Mouse (Mus musculus) kidney, adult 2 months (tissue): Measurements from ENCODE around the gene Adamts14. TPM values are rescaled to one million over a fixed set of nuclear protein-coding genes. Genes with fewer than 3 reads are reported as not detected.

Experiments
- DNase-seq: peaks from one replicate; pipeline ENCODE4 v3.0.0; 2021
- H3K27ac ChIP-seq: fragments of 200-500 bp; 2 replicates; pipeline ENCODE4 v1.5.1; 2012; ENCODE audit warnings: low read depth, low read length, control low read depth, inconsistent platforms; ENCODE audit not compliant: insufficient read depth
- H3K27me3 ChIP-seq: fragments of 200-500 bp; replicated peaks from 2 replicates; pipeline ENCODE4 v1.6.1; 2012; ENCODE audit warnings: mild to moderate bottlenecking, moderate library complexity, low read length, inconsistent platforms; ENCODE audit not compliant: control insufficient read depth, insufficient read depth
- H3K36me3 ChIP-seq: fragments of 200-500 bp; 2 replicates; pipeline ENCODE4 v1.6.1; 2012; ENCODE audit warnings: mild to moderate bottlenecking, moderate library complexity, low read length, inconsistent platforms; ENCODE audit not compliant: control insufficient read depth, insufficient read depth
- H3K4me1 ChIP-seq: fragments of 200-500 bp; 2 replicates; pipeline ENCODE4 v1.6.1; 2011; ENCODE audit warnings: low read length; ENCODE audit not compliant: control insufficient read depth, insufficient read depth
- H3K4me3 ChIP-seq: fragments of 200-500 bp; 2 replicates; pipeline ENCODE4 v1.5.1; 2011; ENCODE audit warnings: mild to moderate bottlenecking, low read depth, low read length, control low read depth; ENCODE audit not compliant: insufficient read depth
- CTCF ChIP-seq: fragments of 200-500 bp; conservative IDR thresholded peaks from 2 replicates; pipeline ENCODE4 v1.5.1; 2011; ENCODE audit warnings: low read depth, mild to moderate bottlenecking, control low read depth, low read length, moderate library complexity, mixed read lengths; ENCODE audit not compliant: insufficient read depth, insufficient read length
- POLR2A ChIP-seq: fragments of 200-500 bp; IDR thresholded peaks from one replicate; pipeline ENCODE4 v1.6.1; 2011; ENCODE audit warnings: low read depth, low read length, control low read depth
- WGBS: fragments of 180-500 bp; shearing (Covaris S2); methylation state at CpG from one replicate; pipeline ENCODE4 v1.1.7; 2018; 5-methylcytosine and 5-hydroxymethylcytosine counted together
- polyA plus RNA-seq: library from polyadenylated mRNA; depleted of rRNA; stranded (reverse); fragments of >200 nt; gene quantifications from 2 replicates; pipeline ENCODE4 v1.2.3, GENCODE M21; 2012

Gene Adamts14
- polyA plus RNA-seq, 1 experiment: 1.3 TPM

- Histone ChIP-seq H3K36me3 (no peaks in the 10 kb centered on the region), H3K4me1 (no peaks in the 10 kb centered on the region), H3K4me3 (no peak within 1 kb of the TSS), H3K27me3 (no peaks in the 10 kb centered on the region), H3K27ac (no peak within 1 kb of the TSS)
- no peak for DNase-seq
- 69% methylated on average over 3 of the region's 3 CpGs for WGBS
- TF ChIP-seq POLR2A: no peak
Observed at GRCm38 (mm10) chr10:61171654-61172053, 101.6 kb downstream of the Adamts14 start, which contains the start of gene Tbata. Gene Tbata (plus strand): TSS chr10:61171954.

- no peaks in the 10 kb centered on the region for H3K4me1 ChIP-seq
- no peak for DNase-seq
- H3K4me3 ChIP-seq: no peak overlapping the region
- no peak overlapping the region for H3K27ac ChIP-seq
- no peaks in the 10 kb centered on the region for H3K27me3 ChIP-seq
- H3K36me3 ChIP-seq: no peaks in the 10 kb centered on the region
- 81% methylated on average over 2 of the region's 2 CpGs for WGBS
- no peak for TF ChIP-seq CTCF
- no peak for TF ChIP-seq POLR2A
Observed at GRCm38 (mm10) chr10:61168393-61168792, 104.8 kb downstream of the Adamts14 start.

- H3K4me3 ChIP-seq: no peak overlapping the region
- H3K27me3 ChIP-seq: no peaks in the 10 kb centered on the region
- 51% methylated on average over 9 of the region's 9 CpGs for WGBS
Observed at GRCm38 (mm10) chr10:61167333-61168096, 105.7 kb downstream of the Adamts14 start.

GRCm38 (mm10) chr10:61162366-61162765 lies 110.9 kb downstream of the Adamts14 start:
- Histone ChIP-seq H3K27me3 (no peaks in the 10 kb centered on the region), H3K27ac (no peak overlapping the region), H3K4me1 (no peaks in the 10 kb centered on the region), H3K36me3 (no peaks in the 10 kb centered on the region), H3K4me3 (no peak overlapping the region)
- 37% methylated on average over 3 of the region's 3 CpGs for WGBS
- DNase-seq: peak; percentile 41
- TF ChIP-seq CTCF (no peak), POLR2A (no peak)

More at GRCm38 (mm10) chr10:61167333-61168096, 105.7 kb downstream of the Adamts14 start:
- Histone ChIP-seq H3K4me1 (no peaks in the 10 kb centered on the region), H3K36me3 (no peaks in the 10 kb centered on the region), H3K27ac (no peak overlapping the region; the same call in 1 of the 2 replicates)
- TF ChIP-seq POLR2A: no peak
- TF ChIP-seq CTCF: no peak
- DNase-seq: peak; percentile 10

DNA sequence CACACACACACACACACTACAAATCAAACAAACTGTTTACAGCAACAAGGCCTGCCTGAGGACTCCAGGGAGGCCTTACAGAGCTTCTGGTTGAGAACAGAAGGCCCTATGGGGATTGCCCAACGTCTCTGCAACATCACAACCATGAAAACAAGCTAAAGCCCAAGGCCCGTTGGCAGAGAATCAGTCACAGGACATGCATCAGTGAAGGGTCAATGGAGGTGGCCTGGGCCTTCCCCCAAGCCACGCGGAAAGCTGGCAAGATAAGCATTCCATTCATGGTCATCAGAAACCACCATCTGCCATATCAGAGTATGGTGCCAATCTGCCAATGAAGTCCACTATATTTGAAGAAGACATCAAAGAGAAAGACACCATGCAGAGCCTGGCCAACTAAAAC lies 112.6 kb downstream of the Adamts14 start:
- H3K36me3 ChIP-seq: no peaks in the 10 kb centered on the region
- H3K27ac ChIP-seq: no peak overlapping the region
- WGBS: 53% methylated on average over 4 of the region's 4 CpGs
- peak; percentile 19 for DNase-seq
- H3K4me1 ChIP-seq: no peaks in the 10 kb centered on the region
- H3K27me3 ChIP-seq: no peaks in the 10 kb centered on the region
- no peak overlapping the region for H3K4me3 ChIP-seq
- TF ChIP-seq CTCF: no peak
- TF ChIP-seq POLR2A: no peak

GRCm38 (mm10) chr10:61160089-61160488 lies 113.1 kb downstream of the Adamts14 start:
- no peak for TF ChIP-seq POLR2A
- no peak overlapping the region for H3K27ac ChIP-seq
- H3K4me1 ChIP-seq: no peaks in the 10 kb centered on the region
- no peak overlapping the region for H3K4me3 ChIP-seq
- no peaks in the 10 kb centered on the region for H3K36me3 ChIP-seq
- no peak for DNase-seq
- no peaks in the 10 kb centered on the region for H3K27me3 ChIP-seq
- WGBS: 78% methylated on average over 7 of the region's 7 CpGs

DNA sequence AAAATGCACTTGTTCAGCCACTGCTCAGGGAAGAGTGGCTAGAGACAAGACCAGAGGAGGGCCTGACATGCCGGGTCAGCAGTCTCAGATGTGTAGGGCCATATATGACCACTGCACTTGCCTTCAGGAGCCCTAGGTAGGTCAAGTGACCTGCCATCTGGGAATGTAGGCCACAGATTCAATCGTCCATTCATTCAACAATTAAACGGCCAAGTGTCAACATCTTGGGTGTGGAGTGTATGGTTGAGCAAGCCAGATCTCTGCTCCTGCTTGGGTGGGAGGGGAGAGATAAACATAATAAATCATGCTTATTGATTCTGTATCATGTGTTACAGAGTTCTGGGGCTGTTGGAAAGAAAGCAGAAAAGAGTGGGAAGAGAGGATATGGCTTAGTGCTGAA lies 114.6 kb downstream of the Adamts14 start:
- Histone ChIP-seq H3K4me3 (no peak overlapping the region), H3K27ac (no peak overlapping the region), H3K27me3 (no peaks in the 10 kb centered on the region), H3K36me3 (no peaks in the 10 kb centered on the region), H3K4me1 (no peaks in the 10 kb centered on the region)
- TF ChIP-seq POLR2A: no peak
- TF ChIP-seq CTCF: no peak
- no peak for DNase-seq
- WGBS: 54% methylated on average over 3 of the region's 3 CpGs
